Mouse (Mus musculus) myocyte (in vitro differentiated cells): ENCODE results near the gene Uroc1. TPM values are rescaled to one million over a fixed set of nuclear protein-coding genes. Genes with fewer than 3 reads are reported as not detected.

Experiments
- H3K27me3 ChIP-seq: one replicate; pipeline ENCODE4 v1.6.1; 2011; ENCODE audit not compliant: control insufficient read depth, insufficient read depth, insufficient read length
- H3K36me3 ChIP-seq: one replicate; pipeline ENCODE4 v1.6.1; 2011; ENCODE audit not compliant: control insufficient read depth, insufficient read depth
- H3K4me2 ChIP-seq: one replicate; pipeline ENCODE4 v1.6.1; 2011; ENCODE audit warnings: low read depth, control low read depth
- H3K4me3 ChIP-seq: one replicate; pipeline ENCODE4 v1.5.1; 2011; ENCODE audit warnings: mild to moderate bottlenecking, control low read depth, moderate library complexity
- H3K79me2 ChIP-seq: one replicate; pipeline ENCODE4 v1.6.1; 2011; ENCODE audit not compliant: control insufficient read depth, insufficient read depth
- H3ac ChIP-seq: one replicate; pipeline ENCODE4 v1.6.1; 2011; ENCODE audit not compliant: control insufficient read depth, insufficient read length
- CEBPB ChIP-seq: IDR thresholded peaks from 2 replicates; pipeline ENCODE4 v1.6.1; 2011; ENCODE audit warnings: mild to moderate bottlenecking, moderate library complexity; ENCODE audit not compliant: poor library complexity, insufficient read depth, severe bottlenecking
- E2F4 ChIP-seq: IDR thresholded peaks from one replicate; pipeline ENCODE4 v1.6.1; 2011; ENCODE audit warnings: mild to moderate bottlenecking, control low read depth, moderate library complexity; ENCODE audit not compliant: insufficient read depth
- MAX ChIP-seq: IDR thresholded peaks from one replicate; pipeline ENCODE4 v1.6.1; 2011; ENCODE audit warnings: low read depth, mild to moderate bottlenecking, control low read depth
- MYOD1 ChIP-seq, 3 experiments: IDR thresholded peaks; one replicate each; pipeline ENCODE4 v1.6.1; 2011; ENCODE audit warnings: control low read depth in 2 of 3, low read depth in 2 of 3, mild to moderate bottlenecking in 2 of 3, moderate library complexity in 1 of 3; ENCODE audit not compliant: insufficient read length in 2 of 3, control insufficient read depth in 1 of 3
- MYOG ChIP-seq, 3 experiments: IDR thresholded peaks; one replicate each; pipeline ENCODE4 v1.6.1; 2011; ENCODE audit warnings: control low read depth in 2 of 3, low read depth in 2 of 3, mild to moderate bottlenecking in 2 of 3; ENCODE audit not compliant: insufficient read length in 2 of 3, control insufficient read depth in 1 of 3, insufficient read depth in 1 of 3
- POLR2A ChIP-seq: IDR thresholded peaks from one replicate; pipeline ENCODE4 v1.6.1; 2011; ENCODE audit warnings: low read depth, mild to moderate bottlenecking, control low read depth, moderate library complexity; ENCODE audit not compliant: insufficient read length
- POLR2AphosphoS2 ChIP-seq: IDR thresholded peaks from one replicate; pipeline ENCODE4 v1.6.1; 2011; ENCODE audit warnings: low read depth, control low read depth; ENCODE audit not compliant: insufficient read length
- REST ChIP-seq: IDR thresholded peaks from one replicate; pipeline ENCODE4 v1.6.1; 2011; ENCODE audit warnings: mild to moderate bottlenecking, control low read depth, moderate library complexity; ENCODE audit not compliant: insufficient read depth, insufficient read length
- SRF ChIP-seq: IDR thresholded peaks from one replicate; pipeline ENCODE4 v1.6.1; 2011; ENCODE audit warnings: low read depth; ENCODE audit not compliant: control insufficient read depth, insufficient read length
- TCF12 ChIP-seq: IDR thresholded peaks from one replicate; pipeline ENCODE4 v1.6.1; 2011; ENCODE audit warnings: mild to moderate bottlenecking, control low read depth; ENCODE audit not compliant: poor library complexity, insufficient read depth, severe bottlenecking
- TCF3 ChIP-seq: IDR thresholded peaks from one replicate; pipeline ENCODE4 v1.6.1; 2011; ENCODE audit warnings: low read depth, control low read depth; ENCODE audit not compliant: insufficient read length
- USF1 ChIP-seq: IDR thresholded peaks from one replicate; pipeline ENCODE4 v1.6.1; 2011; ENCODE audit warnings: low read depth, mild to moderate bottlenecking, control low read depth, moderate library complexity
- polyA plus RNA-seq: library from polyadenylated mRNA; unstranded; fragments of >200 nt; fragmentation: generic; extraction: Trizol; gene quantifications from one replicate; pipeline ENCODE4 v1.2.1, GENCODE M21; 2012; ENCODE audit warnings: missing spikeins

Gene Uroc1
- polyA plus RNA-seq: not detected

GRCm38 (mm10) chr6:90332561-90333425 lies at the start of gene Uroc1:
TSS of gene Uroc1 (plus strand) at chr6:90333284.
- Histone ChIP-seq H3K79me2 (no peaks in the 10 kb centered on the region), H3K27me3 (no peaks in the 10 kb centered on the region), H3K4me2 (no peak within 1 kb of the TSS), H3K36me3 (no peaks in the 10 kb centered on the region), H3K4me3 (no peak within 1 kb of the TSS), H3ac (no peak within 1 kb of the TSS)
- TF ChIP-seq POLR2A (no peak), MYOD1 (IDR thresholded peaks at IDR 0.05; ENCODE audit: control insufficient read depth in 1 of 3, insufficient read length in 2 of 3, low read depth in 2 of 3) (no peak), REST (no peak), TCF12 (no peak), USF1 (no peak), TCF3 (no peak)

GRCm38 (mm10) chr6:90288265-90288664 lies 44.8 kb upstream of the Uroc1 start:
- H3ac ChIP-seq: no peak overlapping the region
- H3K27me3 ChIP-seq: no peaks in the 10 kb centered on the region
- H3K79me2 ChIP-seq: no peaks in the 10 kb centered on the region
- H3K4me3 ChIP-seq: no peak overlapping the region
- no peaks in the 10 kb centered on the region for H3K36me3 ChIP-seq
- no peak overlapping the region for H3K4me2 ChIP-seq
- no peak for TF ChIP-seq POLR2AphosphoS2
- no peak for TF ChIP-seq MAX
- TF ChIP-seq POLR2A: no peak
- no peak for TF ChIP-seq REST
- no peak for TF ChIP-seq CEBPB
- TF ChIP-seq MYOG (IDR thresholded peaks at IDR 0.05; ENCODE audit: control insufficient read depth in 1 of 3, insufficient read depth in 1 of 3, insufficient read length in 2 of 3, low read depth in 2 of 3): no peak
- TF ChIP-seq MYOD1 (IDR thresholded peaks at IDR 0.05; ENCODE audit: control insufficient read depth in 1 of 3, insufficient read length in 2 of 3, low read depth in 2 of 3): no peak
- TF ChIP-seq TCF3: no peak
- no peak for TF ChIP-seq TCF12
- no peak for TF ChIP-seq E2F4
- TF ChIP-seq SRF: no peak
- TF ChIP-seq USF1: no peak

- Histone ChIP-seq H3ac (no peak within 1 kb of the TSS), H3K79me2 (no peaks in the 10 kb centered on the region), H3K36me3 (no peaks in the 10 kb centered on the region), H3K27me3 (no peaks in the 10 kb centered on the region), H3K4me3 (no peak within 1 kb of the TSS), H3K4me2 (no peak within 1 kb of the TSS)
- TF ChIP-seq MAX: no peak
- TF ChIP-seq TCF12: no peak
- TF ChIP-seq CEBPB: no peak
- TF ChIP-seq SRF: no peak
- no peak for TF ChIP-seq MYOD1 (IDR thresholded peaks at IDR 0.05; ENCODE audit: control insufficient read depth in 1 of 3, insufficient read length in 2 of 3, low read depth in 2 of 3)
- no peak for TF ChIP-seq E2F4
- TF ChIP-seq MYOG (IDR thresholded peaks at IDR 0.05; ENCODE audit: control insufficient read depth in 1 of 3, insufficient read depth in 1 of 3, insufficient read length in 2 of 3, low read depth in 2 of 3): no peak
- TF ChIP-seq USF1: no peak
These were observed 32.2 kb upstream of the Uroc1 start, which contains the start of gene BC048671 for GRCm38 (mm10) chr6:90300919-90301318. TSS of gene BC048671 (plus strand) at chr6:90301219.

GRCm38 (mm10) chr6:90306315-90306975 lies 26.6 kb upstream of the Uroc1 start:
- Histone ChIP-seq H3K36me3 (no peaks in the 10 kb centered on the region), H3K79me2 (no peaks in the 10 kb centered on the region), H3K27me3 (no peaks in the 10 kb centered on the region), H3ac (no peak overlapping the region), H3K4me3 (no peak overlapping the region), H3K4me2 (no peak overlapping the region)
- TF ChIP-seq E2F4: no peak
- no peak for TF ChIP-seq MYOG (IDR thresholded peaks at IDR 0.05; ENCODE audit: control insufficient read depth in 1 of 3, insufficient read depth in 1 of 3, insufficient read length in 2 of 3, low read depth in 2 of 3)
- TF ChIP-seq SRF: no peak
- no peak for TF ChIP-seq MAX
- TF ChIP-seq TCF3: no peak
- no peak for TF ChIP-seq REST
- TF ChIP-seq TCF12: no peak
- TF ChIP-seq POLR2A: no peak
- TF ChIP-seq USF1: no peak
- no peak for TF ChIP-seq MYOD1 (IDR thresholded peaks at IDR 0.05; ENCODE audit: control insufficient read depth in 1 of 3, insufficient read length in 2 of 3, low read depth in 2 of 3)
- no peak for TF ChIP-seq POLR2AphosphoS2
- TF ChIP-seq CEBPB: no peak
